Mouse (Mus musculus) embryonic facial prominence, embryonic 15.5 days (tissue): ENCODE data around the gene Tnnc1. TPM values are rescaled to one million over a fixed set of nuclear protein-coding genes. Genes with fewer than 3 reads are reported as not detected.

Experiments used
- ATAC-seq: fragments of 200-750 bp; cut with Nextera tagmentation; 2 replicates; pipeline ENCODE4 v1.8.0; 2017; ENCODE audit warnings: low read depth, moderate TSS enrichment; ENCODE audit not compliant: insufficient number of reproducible peaks, low FRiP score, low TSS enrichment
- H3K27ac ChIP-seq: fragments of 300-500 bp; sonication (generic); replicated peaks from 2 replicates; pipeline ENCODE4 v1.5.1; 2015; ENCODE audit warnings: mild to moderate bottlenecking, inconsistent platforms
- H3K27me3 ChIP-seq: fragments of 300-500 bp; sonication (generic); 2 replicates; pipeline ENCODE4 v1.6.1; 2015; ENCODE audit warnings: inconsistent platforms
- H3K36me3 ChIP-seq: fragments of 300-500 bp; sonication (generic); 2 replicates; pipeline ENCODE4 v1.6.1; 2015; ENCODE audit warnings: mild to moderate bottlenecking, inconsistent platforms
- H3K4me1 ChIP-seq: fragments of 300-500 bp; sonication (generic); 2 replicates; pipeline ENCODE4 v1.6.1; 2015; ENCODE audit warnings: inconsistent platforms
- H3K4me2 ChIP-seq: fragments of 300-500 bp; sonication (generic); replicated peaks from 2 replicates; pipeline ENCODE4 v1.6.1; 2015; ENCODE audit warnings: mild to moderate bottlenecking, inconsistent platforms
- H3K4me3 ChIP-seq: fragments of 300-500 bp; sonication (generic); replicated peaks from 2 replicates; pipeline ENCODE4 v1.5.1; 2015; ENCODE audit warnings: mild to moderate bottlenecking, inconsistent platforms
- H3K9ac ChIP-seq: fragments of 300-500 bp; sonication (generic); 2 replicates; pipeline ENCODE4 v1.6.1; 2015; ENCODE audit warnings: inconsistent platforms
- H3K9me3 ChIP-seq: fragments of 300-500 bp; sonication (generic); replicated peaks from 2 replicates; pipeline ENCODE4 v1.6.1; 2016; ENCODE audit warnings: inconsistent platforms
- WGBS: fragments of 180-500 bp; shearing (Covaris S2); methylation state at CpG from one replicate; pipeline ENCODE4 v1.1.7; 2015; 5-methylcytosine and 5-hydroxymethylcytosine counted together
- polyA plus RNA-seq: library from polyadenylated mRNA; unstranded; fragments of >200 nt; fragmentation: Nextera tagmentation; extraction: Ambion mirVana; gene quantifications from 2 replicates; pipeline ENCODE4 v1.2.1, GENCODE M21; 2015

The Tnnc1 gene
- polyA plus RNA-seq, 1 experiment from 2014 or later: 267 TPM

- WGBS: 59% methylated on average over 7 of the region's 7 CpGs
- peaks cover 4% of the 10 kb centered on the region; the same call in 1 of the 2 replicates for H3K36me3 ChIP-seq
- peak overlapping the region; percentile 61 for H3K27ac ChIP-seq
Measured at GRCm38 (mm10) chr14:31237101-31237882, 29.2 kb downstream of the Tnnc1 start.

GRCm38 (mm10) chr14:31240528-31240927 is 32.4 kb downstream of the Tnnc1 start:
- Histone ChIP-seq H3K36me3 (peaks cover 4% of the 10 kb centered on the region; the same call in 1 of the 2 replicates), H3K4me1 (peaks cover 13% of the 10 kb centered on the region), H3K4me3 (no peak overlapping the region), H3K4me2 (no peak overlapping the region), H3K9ac (no peak overlapping the region), H3K9me3 (no peaks in the 10 kb centered on the region), H3K27ac (peak overlapping the region; percentile 31; the same call in 1 of the 2 replicates), H3K27me3 (no peaks in the 10 kb centered on the region)
- 40% methylated on average over 3 of the region's 3 CpGs for WGBS
- no peak; the same call in 1 of the 2 replicates for ATAC-seq

More at GRCm38 (mm10) chr14:31237101-31237882, 29.2 kb downstream of the Tnnc1 start:
- Histone ChIP-seq H3K4me2 (no peak overlapping the region), H3K27me3 (no peaks in the 10 kb centered on the region), H3K9me3 (no peaks in the 10 kb centered on the region), H3K4me3 (no peak overlapping the region), H3K4me1 (peaks cover 17% of the 10 kb centered on the region), H3K9ac (no peak overlapping the region)
- ATAC-seq: no peak

- Histone ChIP-seq H3K27ac (no peak overlapping the region), H3K9me3 (no peaks in the 10 kb centered on the region), H3K36me3 (no peaks in the 10 kb centered on the region), H3K9ac (no peak overlapping the region), H3K27me3 (no peaks in the 10 kb centered on the region), H3K4me1 (peaks cover 6% of the 10 kb centered on the region), H3K4me3 (no peak overlapping the region), H3K4me2 (no peak overlapping the region)
- no peak for ATAC-seq
- WGBS: 76% methylated on average over 1 of the region's 1 CpGs
Measured at GRCm38 (mm10) chr14:31244777-31245176, 36.7 kb downstream of the Tnnc1 start.

DNA sequence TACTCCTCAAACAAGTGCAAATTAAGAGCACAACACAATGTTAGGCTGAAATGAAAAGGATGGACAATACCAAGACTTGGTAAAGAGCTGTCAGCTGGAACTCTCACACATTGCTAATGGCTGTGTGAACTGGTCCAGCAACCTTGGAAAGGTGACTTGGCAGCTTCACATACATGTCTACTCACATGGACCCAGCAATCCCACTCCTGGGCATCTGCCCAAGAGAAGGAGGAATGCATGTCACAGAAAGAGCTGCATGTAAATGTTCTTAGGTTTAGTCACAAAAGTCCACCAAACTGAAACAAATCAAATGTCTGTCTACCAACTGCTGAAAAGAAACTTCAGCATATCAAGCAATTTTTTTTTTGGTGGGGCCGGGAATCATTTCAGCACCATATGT is 37.8 kb downstream of the Tnnc1 start:
- Histone ChIP-seq H3K27ac (no peak overlapping the region), H3K4me1 (peaks cover 7% of the 10 kb centered on the region), H3K4me2 (no peak overlapping the region), H3K9ac (no peak overlapping the region), H3K9me3 (no peaks in the 10 kb centered on the region), H3K27me3 (no peaks in the 10 kb centered on the region), H3K36me3 (no peaks in the 10 kb centered on the region), H3K4me3 (no peak overlapping the region)
- no peak for ATAC-seq
- WGBS: 73% methylated on average over 1 of the region's 1 CpGs

- no peaks in the 10 kb centered on the region for H3K9me3 ChIP-seq
- H3K36me3 ChIP-seq: peaks cover 8% of the 10 kb centered on the region; the same call in 1 of the 2 replicates
- no peaks in the 10 kb centered on the region for H3K27me3 ChIP-seq
- no peak overlapping the region for H3K27ac ChIP-seq
- H3K4me2 ChIP-seq: no peak overlapping the region
- WGBS: 90% methylated on average over 6 of the region's 6 CpGs
- H3K4me1 ChIP-seq: peaks cover 16% of the 10 kb centered on the region
- H3K4me3 ChIP-seq: no peak overlapping the region
- H3K9ac ChIP-seq: no peak overlapping the region
- ATAC-seq: no peak
Measured at GRCm38 (mm10) chr14:31248396-31248795, 40.3 kb downstream of the Tnnc1 start.

DNA sequence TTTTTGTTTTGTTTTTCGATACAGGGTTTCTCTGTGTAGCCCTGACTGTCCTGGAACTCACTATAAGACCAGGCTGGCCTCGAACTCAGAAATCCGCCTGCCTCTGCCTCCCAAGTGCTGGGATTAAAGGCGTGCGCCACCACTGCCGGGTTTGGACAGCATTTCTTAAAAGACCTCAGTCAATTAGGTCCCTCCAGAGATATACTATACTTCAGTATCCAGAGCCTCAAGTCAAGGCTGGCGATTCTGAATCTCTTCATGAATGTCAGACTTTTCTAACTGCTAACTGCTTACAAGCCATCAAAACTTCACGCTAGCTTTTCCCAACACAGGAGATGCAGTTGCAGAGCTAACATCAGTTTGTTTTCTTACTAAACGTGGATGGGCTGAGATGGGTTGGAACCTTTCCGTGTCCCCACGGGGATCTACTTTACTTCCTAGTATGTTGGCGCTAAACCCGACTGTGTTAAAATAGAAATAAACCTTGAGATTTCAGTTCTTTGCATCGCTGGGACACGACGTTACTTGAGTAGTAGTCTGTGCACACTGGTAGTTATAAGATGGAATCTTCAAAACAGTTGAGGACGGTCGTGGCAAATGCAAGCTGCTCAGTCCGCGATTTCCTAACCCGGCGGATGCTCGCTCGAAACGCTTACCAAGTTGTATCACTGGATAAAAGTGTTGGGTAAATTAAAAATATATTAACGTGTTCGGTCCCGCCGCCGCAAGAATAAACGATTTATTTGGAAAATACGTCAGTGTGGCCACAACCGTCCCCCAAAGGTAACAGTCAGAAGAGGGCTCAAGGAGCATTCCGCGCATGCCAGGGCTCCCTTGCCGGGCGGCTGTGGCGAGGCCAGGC is 42.3 kb downstream of the Tnnc1 start:
- H3K36me3 ChIP-seq: peaks cover 29% of the 10 kb centered on the region
- H3K4me2 ChIP-seq: peak overlapping the region; percentile 68
- H3K4me1 ChIP-seq: peaks cover 16% of the 10 kb centered on the region
- ATAC-seq: peak; percentile 88
- H3K27me3 ChIP-seq: no peaks in the 10 kb centered on the region
- peak overlapping the region; percentile 75 for H3K4me3 ChIP-seq
- H3K27ac ChIP-seq: peak overlapping the region; percentile 94
- peak overlapping the region; percentile 75 for H3K9ac ChIP-seq
- no peaks in the 10 kb centered on the region for H3K9me3 ChIP-seq
- WGBS: 17% methylated on average over 38 of the region's 38 CpGs

GRCm38 (mm10) chr14:31251084-31251604 is 43.0 kb downstream of the Tnnc1 start, which contains the start of the genes Phf7 and Bap1:
Gene Phf7, minus strand, starts transcription at chr14:31251317.
Gene Bap1, plus strand, starts transcription at chr14:31251450.
- Histone ChIP-seq H3K27ac (peak within 1 kb of the TSS; percentile 94), H3K27me3 (no peaks in the 10 kb centered on the region), H3K4me1 (peaks cover 16% of the 10 kb centered on the region), H3K36me3 (peaks cover 35% of the 10 kb centered on the region), H3K4me3 (peak within 1 kb of the TSS; percentile 75), H3K4me2 (peak within 1 kb of the TSS; percentile 68), H3K9ac (peak within 1 kb of the TSS; percentile 89), H3K9me3 (no peaks in the 10 kb centered on the region)
- peak; percentile 93 for ATAC-seq
- WGBS: under 1% methylated on average over 75 of the region's 75 CpGs

DNA sequence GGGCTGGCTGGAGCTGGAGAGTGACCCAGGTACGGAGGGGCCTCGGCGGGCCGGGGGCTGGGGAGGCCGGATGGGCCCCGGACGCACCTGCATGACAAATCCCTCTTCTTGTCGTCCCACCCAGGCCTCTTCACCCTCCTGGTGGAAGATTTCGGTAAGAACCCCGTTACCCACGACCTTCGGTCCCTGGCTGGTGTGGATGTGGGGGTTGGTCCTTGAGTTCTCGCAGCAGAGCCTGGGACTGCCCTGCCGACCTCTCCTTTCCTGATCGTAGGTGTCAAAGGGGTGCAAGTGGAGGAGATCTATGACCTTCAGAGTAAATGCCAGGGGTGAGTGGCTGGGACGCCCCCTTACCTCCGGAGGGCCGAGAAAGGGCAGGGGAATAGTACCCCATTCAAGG is 43.5 kb downstream of the Tnnc1 start:
- Histone ChIP-seq H3K27ac (peak overlapping the region; percentile 94), H3K36me3 (peaks cover 40% of the 10 kb centered on the region), H3K9me3 (no peaks in the 10 kb centered on the region), H3K27me3 (no peaks in the 10 kb centered on the region), H3K4me3 (peak overlapping the region; percentile 75), H3K4me1 (peaks cover 16% of the 10 kb centered on the region), H3K9ac (peak overlapping the region; percentile 89), H3K4me2 (peak overlapping the region; percentile 68)
- under 1% methylated on average over 18 of the region's 18 CpGs for WGBS
- no peak for ATAC-seq

DNA sequence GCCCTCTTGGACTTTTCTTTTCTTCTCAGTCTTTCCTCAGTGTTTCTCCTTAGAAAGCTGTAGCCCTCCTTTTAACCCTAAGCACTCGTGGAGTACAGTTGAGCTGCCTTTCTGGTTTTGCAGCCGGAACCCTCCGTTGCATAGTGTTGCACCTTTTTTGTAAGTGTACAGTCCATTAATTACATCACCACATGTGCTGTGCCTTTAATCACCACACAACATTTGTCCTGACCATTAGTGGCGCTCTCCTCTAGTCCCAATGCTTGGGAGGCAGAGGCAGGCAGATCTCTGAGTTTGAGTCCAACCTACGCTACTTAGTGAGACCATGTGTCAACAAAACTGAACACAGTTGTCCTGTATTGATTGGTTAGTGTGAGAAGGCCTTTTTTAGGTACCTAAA is 44.0 kb downstream of the Tnnc1 start:
- no peak overlapping the region for H3K27ac ChIP-seq
- 87% methylated on average over 5 of the region's 5 CpGs for WGBS

DNA sequence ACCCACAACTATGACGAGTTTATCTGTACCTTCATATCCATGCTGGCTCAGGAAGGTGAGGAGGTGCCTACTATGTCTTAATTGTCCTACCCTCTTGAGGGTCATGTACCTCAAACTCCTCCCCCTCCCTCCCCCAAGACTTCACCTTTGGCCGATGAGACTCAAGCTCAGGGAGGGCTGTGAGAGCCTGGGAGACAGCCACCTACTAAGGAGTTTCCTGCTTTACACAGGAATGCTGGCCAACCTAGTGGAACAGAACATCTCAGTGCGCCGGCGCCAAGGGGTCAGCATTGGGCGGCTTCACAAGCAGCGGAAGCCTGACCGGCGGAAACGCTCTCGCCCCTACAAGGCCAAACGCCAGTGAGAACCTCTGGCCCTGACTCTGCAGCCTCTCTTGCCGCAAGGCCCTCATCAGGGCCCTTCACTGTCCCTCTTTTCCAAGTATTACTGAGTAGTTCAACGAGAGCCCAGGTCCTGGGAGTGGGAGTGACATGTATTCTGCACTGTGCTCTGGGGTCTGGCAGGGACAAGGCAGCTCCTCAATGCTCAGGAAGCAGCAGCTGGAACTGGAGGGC is 50.5 kb downstream of the Tnnc1 start:
- Histone ChIP-seq H3K4me2 (no peak overlapping the region), H3K36me3 (peaks cover 91% of the 10 kb centered on the region)
- 96% methylated on average over 14 of the region's 14 CpGs for WGBS

More for the DNA sequence above, 44.0 kb downstream of the Tnnc1 start:
- H3K4me2 ChIP-seq: peak overlapping the region; percentile 68
- peaks cover 16% of the 10 kb centered on the region for H3K4me1 ChIP-seq
- peak overlapping the region; percentile 75 for H3K4me3 ChIP-seq
- ATAC-seq: no peak
- peak overlapping the region; percentile 89 for H3K9ac ChIP-seq
- peaks cover 45% of the 10 kb centered on the region for H3K36me3 ChIP-seq
- H3K27me3 ChIP-seq: no peaks in the 10 kb centered on the region
- H3K9me3 ChIP-seq: no peaks in the 10 kb centered on the region

More for the DNA sequence above, 50.5 kb downstream of the Tnnc1 start:
- Histone ChIP-seq H3K27me3 (no peaks in the 10 kb centered on the region), H3K9ac (no peak overlapping the region), H3K4me3 (no peak overlapping the region), H3K9me3 (no peaks in the 10 kb centered on the region), H3K27ac (no peak overlapping the region), H3K4me1 (no peaks in the 10 kb centered on the region)
- no peak for ATAC-seq
